Mouse (Mus musculus): Measurements from ENCODE around the gene Serpina9.

DNA sequence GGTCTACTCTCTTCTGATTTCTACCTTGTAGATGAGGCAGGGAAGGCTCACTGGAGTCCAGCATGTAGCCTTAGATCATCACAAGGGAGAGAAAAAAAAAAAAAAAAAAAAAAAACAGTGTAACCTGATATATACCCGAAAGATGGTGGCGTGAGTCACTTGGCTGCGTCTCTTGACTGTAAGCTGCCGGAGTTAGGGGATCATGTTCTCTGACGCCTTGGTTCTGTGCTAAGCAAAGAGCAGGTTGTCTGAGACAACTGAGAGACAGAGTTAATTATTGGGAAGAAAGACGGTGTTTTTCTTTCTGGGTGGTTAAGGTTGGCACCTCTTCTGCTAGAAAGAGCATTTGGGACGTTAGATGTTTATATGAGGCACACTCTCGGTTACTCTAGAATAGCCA lies 50.7 kb downstream of the Serpina9 start:
- TF ChIP-seq CTCF (IDR thresholded peaks at IDR 0.05; ENCODE audit: extremely low read depth, insufficient read depth, insufficient read length, insufficient replicate concordance): no peak
- no peak for TF ChIP-seq POLR2A (IDR thresholded peaks at IDR 0.05; ENCODE audit: low read depth, low read length)

All from spleen, adult 2 months (tissue).